Mouse (Mus musculus) frontal cortex, postnatal 14 days (tissue): ENCODE results near the gene Dync1i1.

ENCODE experiments used
- DNase-seq, 2 experiments: peaks; one replicate each; pipeline ENCODE4 v3.0.0; 2022; ENCODE audit warnings: low spot score in 2 of 2

Gene Dync1i1

GRCm38 (mm10) chr6:5966806-5967445 lies 241.5 kb downstream of the Dync1i1 start:
- no peak for DNase-seq

- DNase-seq, result no peak
These were observed 242.1 kb downstream of the Dync1i1 start for GRCm38 (mm10) chr6:5967545-5967944.

GRCm38 (mm10) chr6:5969613-5970012 lies 244.2 kb downstream of the Dync1i1 start:
- no peak for DNase-seq

- no peak for DNase-seq
These were observed 250.8 kb downstream of the Dync1i1 start for GRCm38 (mm10) chr6:5976241-5976640.

GRCm38 (mm10) chr6:5977238-5977920 lies 251.9 kb downstream of the Dync1i1 start:
- no peak for DNase-seq

- no peak for DNase-seq
These were observed 265.8 kb downstream of the Dync1i1 start for GRCm38 (mm10) chr6:5991243-5991642.

GRCm38 (mm10) chr6:5991817-5992755 lies 266.6 kb downstream of the Dync1i1 start:
- peak; percentile 42 to 58 for DNase-seq

- DNase-seq, result no peak
These were observed 267.6 kb downstream of the Dync1i1 start for GRCm38 (mm10) chr6:5993056-5993455.

- DNase-seq, result no peak
These were observed 272.1 kb downstream of the Dync1i1 start for GRCm38 (mm10) chr6:5997535-5997934.

- DNase-seq, result no peak
These were observed 276.6 kb downstream of the Dync1i1 start for GRCm38 (mm10) chr6:6002061-6002460.

GRCm38 (mm10) chr6:6004756-6005485 lies 279.5 kb downstream of the Dync1i1 start:
- DNase-seq, result no peak

- DNase-seq, result peak; percentile 42 to 78
These were observed 280.5 kb downstream of the Dync1i1 start for GRCm38 (mm10) chr6:6005762-6006431.

GRCm38 (mm10) chr6:6011364-6011763 lies 285.9 kb downstream of the Dync1i1 start:
- DNase-seq, result no peak

- peak in 1 of 2 experiments; percentile 30 for DNase-seq
These were observed 290.2 kb downstream of the Dync1i1 start for GRCm38 (mm10) chr6:6015616-6016015.

- no peak for DNase-seq
These were observed 291.5 kb downstream of the Dync1i1 start for GRCm38 (mm10) chr6:6016931-6017330.

- DNase-seq, result no peak
These were observed 298.5 kb downstream of the Dync1i1 start for GRCm38 (mm10) chr6:6023976-6024375.

GRCm38 (mm10) chr6:6027664-6028063 lies 302.2 kb downstream of the Dync1i1 start:
- DNase-seq, result no peak

GRCm38 (mm10) chr6:6038773-6039550 lies 313.5 kb downstream of the Dync1i1 start:
- no peak for DNase-seq

GRCm38 (mm10) chr6:6046729-6047424 lies 321.4 kb downstream of the Dync1i1 start:
- DNase-seq, result no peak

- no peak for DNase-seq
These were observed 327.3 kb downstream of the Dync1i1 start for GRCm38 (mm10) chr6:6052696-6053095.
